Mouse (Mus musculus) MEL (cell line): ENCODE results near the gene Gfod1. TPM values are rescaled to one million over a fixed set of nuclear protein-coding genes. Genes with fewer than 3 reads are reported as not detected.

Experiments used
- DNase-seq: peaks from one replicate; pipeline ENCODE4 v3.0.0; 2011; ENCODE audit warnings: low read depth, low spot score
- H3K27ac ChIP-seq: 2 replicates; pipeline ENCODE4 v1.5.1; 2012; ENCODE audit warnings: low read depth, mild to moderate bottlenecking, control low read depth, low read length, moderate library complexity; ENCODE audit not compliant: control insufficient read depth
- H3K27me3 ChIP-seq, 2 experiments: fragments of 150-350 bp in 1 of 2; sonication (generic) in 1 of 2; 2 replicates each; pipeline ENCODE4 v1.6.1; 2012; ENCODE audit warnings: low read length in 2 of 2, mild to moderate bottlenecking in 2 of 2, improper control_type of control experiment in 1 of 2, moderate library complexity in 1 of 2; ENCODE audit not compliant: insufficient read depth in 2 of 2, control insufficient read depth in 1 of 2
- H3K36me3 ChIP-seq, 2 experiments: 2 replicates each; pipeline ENCODE4 v1.6.1; 2012 to 2014; ENCODE audit warnings: low read length in 2 of 2, improper control_type of control experiment in 1 of 2, inconsistent platforms in 1 of 2, mild to moderate bottlenecking in 1 of 2; ENCODE audit not compliant: insufficient read depth in 2 of 2, control insufficient read depth in 1 of 2
- H3K4me1 ChIP-seq, 2 experiments: fragments of 150-350 bp in 1 of 2; sonication (generic) in 1 of 2; 2 replicates each; pipeline ENCODE4 v1.6.1; 2012; ENCODE audit warnings: low read length in 2 of 2, improper control_type of control experiment in 1 of 2, mild to moderate bottlenecking in 1 of 2; ENCODE audit not compliant: insufficient read depth in 2 of 2, control insufficient read depth in 1 of 2
- H3K4me3 ChIP-seq, 2 experiments: fragments of 150-350 bp in 1 of 2; sonication (generic) in 1 of 2; 2 replicates each; pipeline ENCODE4 v1.5.1; 2012; ENCODE audit warnings: low read depth in 2 of 2, low read length in 2 of 2, mild to moderate bottlenecking in 2 of 2, moderate library complexity in 2 of 2, control low read depth in 1 of 2, improper control_type of control experiment in 1 of 2; ENCODE audit not compliant: control insufficient read depth in 1 of 2, insufficient read depth in 1 of 2
- H3K79me2 ChIP-seq: 2 replicates; pipeline ENCODE4 v1.6.1; 2012; ENCODE audit warnings: mild to moderate bottlenecking, low read length, moderate library complexity; ENCODE audit not compliant: control insufficient read depth, poor library complexity, insufficient read depth
- H3K9ac ChIP-seq: 2 replicates; pipeline ENCODE4 v1.6.1; 2012; ENCODE audit warnings: low read depth, mild to moderate bottlenecking, control low read depth, low read length, moderate library complexity; ENCODE audit not compliant: control insufficient read depth, poor library complexity, severe bottlenecking
- H3K9me3 ChIP-seq: fragments of 150-350 bp; sonication (generic); replicated peaks from 2 replicates; pipeline ENCODE4 v1.6.1; 2012; ENCODE audit warnings: mild to moderate bottlenecking, low read length, improper control_type of control experiment, moderate library complexity; ENCODE audit not compliant: insufficient read depth
- CHD1 ChIP-seq: IDR thresholded peaks from 2 replicates; pipeline ENCODE4 v1.6.1; 2012; ENCODE audit warnings: low read depth, mild to moderate bottlenecking, inconsistent platforms, low read length, improper control_type of control experiment
- CHD2 ChIP-seq: IDR thresholded peaks from 2 replicates; pipeline ENCODE4 v1.6.1; 2011; ENCODE audit warnings: low read length, improper control_type of control experiment
- HCFC1 ChIP-seq: IDR thresholded peaks from 2 replicates; pipeline ENCODE4 v1.6.1; 2012; ENCODE audit warnings: low read depth, mild to moderate bottlenecking, inconsistent platforms, low read length, improper control_type of control experiment, moderate library complexity
- MAZ ChIP-seq: IDR thresholded peaks from 2 replicates; pipeline ENCODE4 v1.6.1; 2012; ENCODE audit warnings: low read depth, mild to moderate bottlenecking, inconsistent platforms, low read length, improper control_type of control experiment
- MEF2A ChIP-seq: IDR thresholded peaks from 2 replicates; pipeline ENCODE4 v1.6.1; 2014; ENCODE audit warnings: low read depth, mild to moderate bottlenecking, inconsistent platforms, low read length, improper control_type of control experiment; ENCODE audit not compliant: poor library complexity, insufficient replicate concordance, severe bottlenecking; ENCODE audit errors: extremely low read depth
- MYB ChIP-seq: IDR thresholded peaks from 2 replicates; pipeline ENCODE4 v1.6.1; 2011; ENCODE audit warnings: mild to moderate bottlenecking, low read depth, low read length, improper control_type of control experiment
- MYC ChIP-seq: IDR thresholded peaks from 2 replicates; pipeline ENCODE4 v1.6.1; 2011; ENCODE audit warnings: low read depth, mild to moderate bottlenecking, low read length, improper control_type of control experiment, moderate library complexity
- NELFE ChIP-seq: IDR thresholded peaks from 2 replicates; pipeline ENCODE4 v1.6.1; 2011; ENCODE audit warnings: low read depth, low read length, improper control_type of control experiment
- POLR2AphosphoS2 ChIP-seq: IDR thresholded peaks from 2 replicates; pipeline ENCODE4 v1.6.1; 2011; ENCODE audit warnings: low read length, improper control_type of control experiment
- POLR2AphosphoS5 ChIP-seq: IDR thresholded peaks from 2 replicates; pipeline ENCODE4 v1.6.1; 2012; ENCODE audit warnings: low read depth, borderline replicate concordance, mild to moderate bottlenecking, inconsistent platforms, low read length, moderate library complexity, mixed read lengths
- RAD21 ChIP-seq: IDR thresholded peaks from 2 replicates; pipeline ENCODE4 v1.6.1; 2011; ENCODE audit warnings: mild to moderate bottlenecking, low read depth, low read length, improper control_type of control experiment
- SMC3 ChIP-seq: IDR thresholded peaks from 2 replicates; pipeline ENCODE4 v1.6.1; 2011; ENCODE audit warnings: low read depth, low read length, improper control_type of control experiment
- UBTF ChIP-seq: IDR thresholded peaks from 2 replicates; pipeline ENCODE4 v1.6.1; 2012; ENCODE audit warnings: low read depth, mild to moderate bottlenecking, inconsistent platforms, low read length, improper control_type of control experiment, moderate library complexity, borderline replicate concordance; ENCODE audit not compliant: insufficient read depth
- USF1 ChIP-seq: IDR thresholded peaks from 2 replicates; pipeline ENCODE4 v1.6.1; 2014; ENCODE audit warnings: low read depth, mild to moderate bottlenecking, inconsistent platforms, low read length, improper control_type of control experiment, moderate library complexity
- ZC3H11A ChIP-seq: IDR thresholded peaks from 2 replicates; pipeline ENCODE4 v1.6.1; 2012; ENCODE audit warnings: low read depth, mild to moderate bottlenecking, inconsistent platforms, low read length, improper control_type of control experiment
- ZNF384 ChIP-seq: IDR thresholded peaks from 2 replicates; pipeline ENCODE4 v1.6.1; 2012; ENCODE audit warnings: low read depth, mild to moderate bottlenecking, inconsistent platforms, low read length, improper control_type of control experiment
- polyA plus RNA-seq, 2 experiments: library from polyadenylated mRNA; stranded (reverse) in 1 of 2; unstranded in 1 of 2; fragments of >175 nt in 1 of 2; fragments of >200 nt in 1 of 2; gene quantifications; 2 replicates each; pipeline versions ENCODE4 v1.2.1 to v1.2.4; 2012; ENCODE audit warnings: low replicate concordance in 2 of 2, low read depth in 1 of 2; ENCODE audit not compliant: insufficient read length in 2 of 2, insufficient read depth in 1 of 2, missing spikeins in 1 of 2
- total RNA-seq: library from RNA; depleted of rRNA; stranded (reverse); fragments of 300-350 nt; gene quantifications from 2 replicates; pipeline ENCODE4 v1.2.3, GENCODE M21; 2012

Gfod1 gene
- total and polyA plus RNA-seq, 3 experiments, result 0.27 to 0.93 TPM; not detected in 1

DNA sequence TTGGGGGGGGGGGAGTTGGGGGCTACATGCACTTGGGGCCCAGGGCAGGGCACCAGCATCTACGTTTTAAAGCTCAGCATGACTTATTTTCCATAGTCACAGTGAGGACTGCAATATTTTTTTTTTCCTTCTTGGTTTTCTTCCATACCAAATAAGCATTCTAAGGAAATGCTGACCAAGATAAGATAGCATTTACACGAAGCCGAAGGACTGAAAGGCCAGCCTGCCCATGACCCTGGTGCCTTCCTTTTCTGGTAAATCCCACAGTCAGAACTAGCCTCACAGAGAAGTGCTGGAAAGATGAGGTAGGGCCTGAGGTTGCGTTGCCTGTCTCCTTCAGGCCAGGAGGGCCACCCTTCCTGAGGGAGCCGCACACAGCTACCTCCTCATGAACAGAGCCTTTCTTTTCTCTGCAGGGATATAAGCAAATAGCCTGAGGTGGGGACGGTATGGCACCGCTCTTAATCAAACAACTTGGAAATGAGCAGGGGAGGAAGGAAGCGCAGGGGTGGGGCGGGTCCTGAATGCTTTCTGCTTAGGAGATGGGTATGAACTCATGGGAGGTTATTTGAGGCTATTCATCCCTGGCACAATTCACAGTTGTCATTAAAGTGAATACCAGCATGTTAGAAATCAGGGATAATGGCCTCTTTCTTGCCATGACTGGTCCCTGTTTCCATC, 46.7 kb upstream of the Gfod1 start:
- Histone ChIP-seq H3K79me2 (no peaks in the 10 kb centered on the region), H3K9ac (no peak overlapping the region), H3K27me3 (peaks cover 4% of the 10 kb centered on the region in 2 experiments), H3K9me3 (no peaks in the 10 kb centered on the region), H3K27ac (no peak overlapping the region), H3K36me3 (no peaks in the 10 kb centered on the region), H3K4me1 (no peaks in the 10 kb centered on the region), H3K4me3 (no peak overlapping the region)
- DNase-seq, result no peak
- no peak for TF ChIP-seq MYC
- TF ChIP-seq POLR2AphosphoS2, result no peak
- TF ChIP-seq ZNF384, result no peak
- TF ChIP-seq CHD2, result no peak
- no peak for TF ChIP-seq UBTF
- no peak for TF ChIP-seq MEF2A
- TF ChIP-seq RAD21, result no peak
- no peak for TF ChIP-seq ZC3H11A
- TF ChIP-seq USF1, result no peak
- no peak for TF ChIP-seq CHD1

DNA sequence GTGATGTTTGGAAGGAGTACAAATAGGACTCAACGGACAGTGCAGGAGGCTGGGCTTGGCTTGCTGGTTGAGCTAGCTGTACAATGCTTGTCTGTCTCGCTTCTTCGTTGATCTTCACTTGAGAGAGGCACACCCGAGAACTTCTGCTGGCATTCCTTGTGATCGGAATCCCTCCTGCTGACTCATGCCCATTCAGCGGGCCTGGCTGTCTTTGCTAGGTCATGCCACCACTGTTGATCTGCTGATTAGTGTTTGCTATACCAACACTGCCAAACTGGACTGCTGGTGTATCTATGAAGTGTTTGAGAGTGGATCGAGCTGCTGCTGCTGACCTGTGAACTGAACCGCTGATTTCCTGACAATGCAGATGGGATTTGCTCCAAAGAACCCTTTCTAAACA, 45.4 kb upstream of the Gfod1 start:
- Histone ChIP-seq H3K9me3 (no peaks in the 10 kb centered on the region), H3K36me3 (no peaks in the 10 kb centered on the region), H3K27ac (no peak overlapping the region), H3K9ac (no peak overlapping the region), H3K4me3 (no peak overlapping the region), H3K27me3 (peaks cover 4% of the 10 kb centered on the region in 2 experiments; a peak in 3 of 4 replicates), H3K79me2 (no peaks in the 10 kb centered on the region), H3K4me1 (no peaks in the 10 kb centered on the region)
- no peak for TF ChIP-seq POLR2AphosphoS5
- no peak for TF ChIP-seq NELFE
- no peak for TF ChIP-seq HCFC1
- TF ChIP-seq MAZ, result no peak
- TF ChIP-seq MYB, result no peak
- TF ChIP-seq SMC3, result no peak
- no peak for TF ChIP-seq POLR2AphosphoS2
- no peak for TF ChIP-seq CHD1
- no peak for DNase-seq
